Mouse (Mus musculus) olfactory bulb, adult 2 months (tissue): ENCODE measurements around the gene Kcnq1.

ENCODE experiments used
- CTCF ChIP-seq: fragments of 200-500 bp; IDR thresholded peaks from 2 replicates; pipeline ENCODE4 v1.5.1; 2012; ENCODE audit warnings: low read depth, mild to moderate bottlenecking, low read length, moderate library complexity; ENCODE audit not compliant: insufficient read depth
- POLR2A ChIP-seq: fragments of 200-500 bp; IDR thresholded peaks from 2 replicates; pipeline ENCODE4 v1.6.1; 2012; ENCODE audit warnings: mild to moderate bottlenecking, low read depth, low read length, moderate library complexity; ENCODE audit not compliant: insufficient read depth

DNA sequence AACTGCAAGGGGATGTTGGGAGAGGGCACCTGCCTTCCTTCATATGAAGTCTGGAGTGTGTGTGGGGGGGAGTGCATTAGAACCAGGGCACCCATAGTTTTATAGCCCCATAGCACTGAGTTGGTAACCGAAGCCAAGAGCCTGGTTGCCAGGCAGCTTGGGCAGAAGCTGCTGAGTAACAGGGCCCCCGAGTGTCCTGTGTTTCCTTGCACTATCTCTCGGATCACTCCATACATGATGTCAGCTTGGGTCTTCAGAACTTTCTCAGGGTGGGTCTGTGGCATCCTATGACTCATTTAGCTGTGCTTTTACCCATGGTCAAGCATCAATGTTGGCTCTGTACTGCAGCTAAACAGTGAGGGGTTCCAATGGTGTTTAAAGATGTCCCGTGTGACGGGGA is 49.1 kb upstream of the Kcnq1 start:
- TF ChIP-seq CTCF (no peak), POLR2A (no peak)
